Mouse (Mus musculus) testis, adult 2 months (tissue): ENCODE results near the gene Tnrc6b.

Experiments used
- CTCF ChIP-seq: fragments of 200-500 bp; IDR thresholded peaks from 2 replicates; pipeline ENCODE4 v1.5.1; 2012; ENCODE audit warnings: low read depth, mild to moderate bottlenecking, inconsistent platforms, low read length, moderate library complexity; ENCODE audit not compliant: control insufficient read depth, insufficient read depth, insufficient replicate concordance
- POLR2A ChIP-seq: fragments of 200-500 bp; IDR thresholded peaks from 2 replicates; pipeline ENCODE4 v1.6.1; 2012; ENCODE audit warnings: low read depth, mild to moderate bottlenecking, inconsistent platforms, low read length, moderate library complexity; ENCODE audit not compliant: control insufficient read depth

DNA sequence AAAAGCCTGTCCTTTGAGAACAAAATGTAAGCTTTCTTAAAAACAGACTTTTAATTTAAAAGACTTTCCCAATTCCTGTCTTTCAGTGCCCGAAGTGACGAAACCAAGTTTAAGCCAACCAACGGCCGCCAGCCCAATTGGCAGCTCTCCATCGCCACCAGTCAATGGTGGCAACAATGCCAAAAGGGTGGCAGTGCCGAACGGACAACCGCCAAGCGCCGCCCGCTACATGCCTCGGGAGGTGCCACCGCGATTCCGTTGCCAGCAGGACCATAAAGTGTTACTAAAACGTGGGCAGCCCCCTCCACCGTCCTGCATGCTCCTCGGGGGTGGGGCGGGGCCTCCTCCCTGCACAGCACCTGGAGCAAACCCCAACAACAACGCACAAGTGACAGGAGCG is 165.1 kb downstream of the Tnrc6b start:
- TF ChIP-seq CTCF (no peak), POLR2A (no peak)
